Mouse (Mus musculus): Measurements from ENCODE around the gene Ndrg3.

GRCm38 (mm10) chr2:156913191-156913590, 78.7 kb downstream of the Ndrg3 start:
- TF ChIP-seq CTCF (IDR thresholded peaks at IDR 0.05; ENCODE audit: low read depth) (no peak), EP300 (IDR thresholded peaks at IDR 0.05; ENCODE audit: low read depth) (no peak)
